Mouse (Mus musculus) G1E-ER4 (cell line): ENCODE measurements around the gene Ubb. TPM values are rescaled to one million over a fixed set of nuclear protein-coding genes. Genes with fewer than 3 reads are reported as not detected.

Source experiments
- GATA1 ChIP-seq: IDR thresholded peaks from one replicate; pipeline ENCODE4 v1.8.0; 2012; ENCODE audit warnings: low read length, inconsistent platforms
- polyA plus RNA-seq: library from polyadenylated mRNA; stranded (reverse); fragments of >175 nt; gene quantifications from 2 replicates; pipeline ENCODE4 v1.2.3, GENCODE M21; 2012

Ubb gene
- polyA plus RNA-seq: 1,001 and 2,468 TPM in 2 replicates

DNA sequence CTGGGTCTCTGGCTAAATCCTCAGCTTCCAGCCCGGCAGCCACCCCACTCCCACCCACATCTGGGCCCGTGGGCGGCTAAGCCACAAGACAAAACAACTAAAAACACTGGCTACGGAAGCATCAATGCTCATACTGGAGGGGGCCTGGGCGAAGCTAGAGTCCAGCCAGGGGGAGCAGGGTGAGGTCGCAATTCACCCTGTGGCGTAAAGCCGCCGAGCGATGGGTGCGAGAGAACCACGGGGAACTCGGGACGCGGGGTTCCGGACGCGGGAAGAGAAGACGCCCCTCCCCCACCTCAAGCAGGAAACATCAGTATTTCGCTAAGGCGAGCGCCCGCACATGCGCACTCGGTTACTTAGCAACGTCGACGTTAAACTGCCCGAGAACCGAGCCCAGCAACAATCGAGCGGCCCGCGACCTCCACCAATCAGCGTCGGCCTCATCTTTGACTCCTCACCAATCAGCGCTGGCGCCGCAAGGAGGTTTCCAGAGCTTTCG lies at the start of gene Ubb:
Gene Ubb (plus strand): TSS at position 445 of the 499 bp plus-strand sequence.
- no peak for TF ChIP-seq GATA1

DNA sequence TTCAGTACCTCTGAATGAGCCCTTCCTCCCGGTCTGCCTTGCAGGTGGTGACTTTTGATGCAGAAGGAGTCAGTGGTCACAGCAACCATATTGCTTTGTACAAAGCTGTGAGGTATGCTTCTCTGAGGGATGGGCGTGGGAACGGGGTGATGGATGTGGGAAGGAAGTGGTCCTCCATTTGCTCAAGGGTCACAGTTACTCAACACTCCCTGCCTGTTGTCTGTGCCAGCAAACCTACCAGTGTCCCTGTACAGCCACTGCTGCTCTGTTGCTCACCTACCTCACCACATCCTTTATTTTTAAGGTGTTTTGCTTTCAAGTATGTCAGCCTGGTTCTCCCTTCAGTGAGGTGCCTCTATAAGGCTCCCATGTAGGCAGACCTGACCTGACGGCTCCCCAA lies 43.3 kb upstream of the Ubb start:
- TF ChIP-seq GATA1: no peak

- no peak for TF ChIP-seq GATA1
Observed at GRCm38 (mm10) chr11:62509571-62509970, 41.4 kb upstream of the Ubb start.

DNA sequence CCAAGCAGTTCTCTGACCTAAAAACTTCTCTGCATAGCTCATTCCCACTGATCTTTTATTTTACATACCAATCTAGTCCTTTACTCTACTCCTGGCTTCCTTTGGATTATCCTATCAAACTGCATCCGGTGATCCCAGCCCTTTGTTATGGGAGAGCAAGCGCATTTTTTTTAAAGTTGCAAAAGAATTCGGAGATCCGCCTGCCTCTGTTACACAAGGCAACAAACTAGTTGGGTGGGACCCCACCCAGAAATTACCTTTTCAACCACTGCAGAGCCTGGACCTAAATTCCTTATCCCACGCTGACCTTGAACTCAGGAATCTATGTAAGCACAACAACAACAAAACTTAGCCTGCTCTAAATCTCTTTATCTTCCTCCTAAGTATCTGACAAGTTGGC lies 40.0 kb upstream of the Ubb start:
- no peak for TF ChIP-seq GATA1

- TF ChIP-seq GATA1: no peak
Observed at GRCm38 (mm10) chr11:62511444-62512202, 39.3 kb upstream of the Ubb start.

DNA sequence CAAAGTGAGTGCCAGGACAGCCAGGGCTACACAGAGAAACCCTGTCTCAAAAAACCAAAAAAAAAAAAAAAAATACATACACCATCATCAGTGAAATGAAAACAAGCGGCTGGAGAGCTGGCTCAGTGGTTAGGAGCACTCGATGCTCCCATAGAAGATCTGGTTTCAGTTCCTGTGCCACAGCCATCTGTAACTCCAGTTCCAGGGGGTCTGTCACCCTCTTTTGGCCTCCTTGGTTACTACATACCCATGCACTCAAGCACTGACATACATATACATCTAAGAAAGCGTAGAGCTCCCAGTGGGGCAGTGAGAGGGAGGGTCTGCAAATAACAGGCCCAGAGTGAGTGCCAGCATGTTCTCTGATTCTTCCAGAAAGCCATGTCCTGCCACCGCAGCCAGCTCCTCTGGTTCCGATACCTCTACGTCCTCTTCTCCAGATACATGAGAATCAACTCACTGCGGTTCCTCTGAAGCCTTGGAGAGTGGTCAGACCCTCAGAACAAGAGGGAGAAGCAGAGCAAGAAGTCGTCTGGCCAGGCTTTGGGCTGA lies 38.4 kb upstream of the Ubb start:
- no peak for TF ChIP-seq GATA1

DNA sequence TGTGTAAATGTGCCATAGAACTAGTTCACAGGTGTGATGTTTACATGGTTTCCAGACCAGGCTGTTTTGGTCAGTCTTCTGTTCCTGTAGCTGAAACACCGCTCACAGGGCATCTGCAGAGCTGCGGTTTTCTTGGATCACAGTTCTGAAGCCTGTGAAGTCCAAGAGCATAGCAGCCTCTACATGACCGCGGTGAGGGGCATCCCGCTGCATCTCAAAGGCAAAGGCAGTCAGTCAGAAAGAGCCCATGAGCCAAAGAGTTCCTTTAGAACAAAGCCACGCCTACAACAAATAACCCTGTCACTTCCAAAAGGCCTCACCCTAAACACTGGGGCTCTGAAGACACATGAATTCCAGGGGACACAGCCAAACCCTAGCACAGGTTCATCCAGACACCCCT lies 37.7 kb upstream of the Ubb start:
- TF ChIP-seq GATA1: no peak

- no peak for TF ChIP-seq GATA1
Observed at GRCm38 (mm10) chr11:62518991-62519390, 32.0 kb upstream of the Ubb start.

DNA sequence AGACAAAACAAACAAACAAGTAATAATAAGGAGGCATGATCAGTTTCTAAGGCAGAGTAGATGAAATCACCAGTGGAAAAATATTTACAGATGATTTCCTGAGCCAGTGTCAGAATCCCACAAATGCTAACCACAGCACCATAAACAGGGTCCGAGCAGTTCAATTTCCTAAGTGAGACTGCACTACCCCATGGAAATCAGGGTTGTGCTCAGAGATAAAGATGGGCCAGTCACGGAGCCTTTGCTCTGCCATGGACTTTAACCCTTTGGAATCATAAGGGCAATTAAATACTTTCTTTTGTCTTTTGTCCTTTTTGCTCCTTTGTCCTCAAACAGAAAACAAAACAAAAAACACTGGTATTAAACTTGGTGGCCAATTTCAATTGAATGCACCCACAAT lies 28.7 kb upstream of the Ubb start:
- no peak for TF ChIP-seq GATA1

DNA sequence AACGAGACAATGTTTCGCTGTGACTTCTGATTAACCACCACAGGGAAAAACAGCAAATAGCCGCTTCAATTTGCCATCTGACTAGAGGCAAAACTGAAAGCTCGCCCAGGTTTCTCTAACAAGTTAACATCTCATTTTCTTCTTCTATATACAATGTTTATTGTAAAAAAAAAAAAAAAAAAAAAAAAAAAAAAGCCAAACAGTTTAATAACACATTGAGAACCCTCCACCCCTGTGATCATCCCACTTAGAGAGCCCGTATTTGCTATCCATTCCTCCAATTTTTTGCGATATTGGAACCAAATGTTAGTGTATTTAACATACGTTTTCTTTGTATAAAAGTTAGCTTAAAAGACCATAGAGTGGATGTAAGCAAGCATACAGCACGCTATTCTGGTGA lies 13.9 kb upstream of the Ubb start:
- no peak for TF ChIP-seq GATA1

DNA sequence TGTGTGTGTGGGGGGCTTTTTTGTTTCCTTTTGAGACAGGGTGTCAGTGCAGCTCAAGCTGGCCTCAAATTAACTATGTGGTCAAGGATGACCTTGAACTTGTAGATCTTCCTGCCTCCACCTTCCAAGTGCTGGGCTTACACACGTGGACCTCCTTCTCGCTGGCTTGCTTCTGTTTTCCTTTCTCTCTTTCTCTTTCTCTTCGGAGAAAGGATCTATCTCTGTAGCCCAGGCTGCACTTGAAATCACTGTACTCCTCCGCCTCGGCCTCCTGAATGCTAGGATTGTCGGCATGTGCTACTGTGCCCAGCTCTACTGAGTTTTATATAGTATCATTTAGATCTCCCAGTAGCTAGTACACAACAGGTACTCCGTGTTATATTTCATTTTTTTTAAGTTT lies 13.4 kb upstream of the Ubb start:
- no peak for TF ChIP-seq GATA1

DNA sequence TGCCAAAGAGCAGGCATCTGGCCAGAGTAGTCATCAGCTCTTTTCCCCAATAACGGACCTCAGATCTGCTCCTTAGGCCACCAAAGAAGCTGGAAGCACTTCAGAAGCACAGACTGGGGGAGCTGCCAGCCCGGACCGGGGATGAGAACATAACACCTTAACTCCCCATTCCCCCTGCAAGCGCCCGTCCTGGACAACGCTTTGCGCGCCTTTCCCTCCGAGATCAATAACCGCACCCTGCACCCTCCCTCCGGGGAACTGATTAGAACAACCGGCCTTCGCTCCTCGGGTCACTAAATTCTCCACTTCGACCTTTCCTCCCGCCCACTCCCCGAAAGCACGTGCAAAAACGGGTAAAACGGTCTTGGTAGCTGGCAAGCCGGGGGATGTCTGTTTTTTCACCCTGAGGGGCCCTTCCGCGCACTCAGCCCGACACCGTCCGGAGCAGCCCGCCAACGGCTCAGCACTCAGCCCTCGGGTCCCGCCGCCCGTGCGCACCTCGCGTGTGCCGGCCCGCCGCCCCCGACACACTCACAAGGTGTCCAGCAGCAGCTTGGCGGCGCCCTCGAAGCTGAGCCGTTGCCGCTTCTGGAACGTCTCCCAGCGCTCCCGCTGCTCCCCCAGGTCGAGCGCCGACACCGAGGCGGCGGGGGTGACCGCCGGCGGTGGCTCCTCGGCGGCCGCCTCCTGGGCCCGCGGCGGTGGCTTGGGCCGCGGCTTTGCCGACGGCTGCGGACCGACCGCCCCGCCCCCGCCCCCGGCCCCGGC lies 12.5 kb upstream of the Ubb start:
- TF ChIP-seq GATA1: no peak

GRCm38 (mm10) chr11:62539089-62539890 lies 11.7 kb upstream of the Ubb start, which contains the start of gene Cenpv:
Gene Cenpv, minus strand, starts transcription at chr11:62539261.
- no peak for TF ChIP-seq GATA1

- no peak for TF ChIP-seq GATA1
Observed at GRCm38 (mm10) chr11:62540167-62540566, 10.8 kb upstream of the Ubb start.

DNA sequence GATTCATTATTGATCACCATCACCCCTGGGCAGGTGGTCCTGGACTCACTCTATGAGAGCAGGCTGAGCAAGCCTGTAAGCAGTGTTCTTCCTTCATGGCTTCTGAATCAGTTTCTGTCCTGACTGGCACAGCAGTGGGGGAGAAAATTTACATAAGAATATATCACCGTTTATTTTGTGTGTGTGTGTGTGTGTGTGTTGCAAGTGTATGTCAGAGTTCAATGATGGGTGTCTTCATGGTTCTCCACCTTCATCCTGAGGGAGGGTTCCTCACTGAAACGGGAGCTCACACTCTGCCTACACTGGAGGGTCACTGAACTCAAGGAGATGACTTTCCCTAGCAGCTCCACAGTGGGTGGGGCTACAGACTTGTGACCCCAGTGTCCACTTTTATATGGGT lies 10.0 kb upstream of the Ubb start:
- TF ChIP-seq GATA1: no peak
